Mouse (Mus musculus): ENCODE measurements around the gene Umps.

- no peak for TF ChIP-seq POLR2A (IDR thresholded peaks at IDR 0.05; ENCODE audit: low read depth, low read length)
- TF ChIP-seq CTCF (IDR thresholded peaks at IDR 0.05; ENCODE audit: extremely low read depth, insufficient read length, insufficient replicate concordance, low read depth, low read length): no peak
Observed at GRCm38 (mm10) chr16:33921514-33921913, 45.3 kb downstream of the Umps start.

Measured in small intestine, adult 2 months (tissue).